Mouse (Mus musculus): ENCODE results near the gene Olfr981. TPM values are rescaled to one million over a fixed set of nuclear protein-coding genes. Genes with fewer than 3 reads are reported as not detected.

Gene Olfr981
- total RNA-seq (2023) = not detected

GRCm38 (mm10) chr9:40021164-40021563, at the start of gene Olfr981:
Gene Olfr981 (plus strand): TSS chr9:40021464.

DNA sequence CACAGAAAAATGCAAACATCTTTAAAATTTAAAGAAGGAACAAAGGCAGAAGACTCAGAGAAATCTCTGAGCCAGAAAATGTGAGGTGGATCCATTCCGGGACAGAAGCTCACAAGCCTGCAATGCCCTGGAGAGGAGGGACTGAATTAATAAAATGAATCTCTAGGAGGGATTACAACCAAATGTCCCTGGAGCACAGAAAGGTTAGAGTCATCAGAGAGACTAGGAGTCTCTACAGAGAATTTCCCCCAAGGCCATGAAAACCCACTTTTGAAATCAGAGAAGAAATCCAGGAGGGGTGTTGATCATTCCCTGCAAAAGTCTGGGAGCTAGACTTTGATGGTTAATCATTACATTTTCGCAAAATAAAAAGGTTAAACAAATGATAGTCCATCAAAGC, 29.5 kb upstream of the Olfr981 start, which contains the start of gene Olfr978:
Gene Olfr978 (plus strand): TSS at position 301 of the 400 bp plus-strand sequence.

DNA sequence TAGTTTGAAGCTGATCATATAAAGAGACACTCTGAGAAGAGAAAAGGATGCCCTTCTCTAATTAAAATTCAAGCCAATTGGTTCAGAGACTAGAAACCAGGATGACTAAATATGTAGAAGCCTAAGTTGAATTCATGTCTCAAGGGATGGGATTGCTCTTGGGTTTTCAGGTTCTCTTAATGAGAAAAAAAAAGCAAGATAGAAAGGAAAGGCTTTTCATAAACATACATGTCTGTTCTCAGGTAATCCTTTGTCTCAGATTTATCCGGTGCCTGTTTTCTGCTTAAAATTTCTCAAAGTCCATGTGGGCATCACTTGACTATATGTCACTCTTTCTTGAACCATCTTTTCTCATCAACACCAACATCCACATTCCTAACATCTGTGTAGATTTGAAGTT, 17.9 kb upstream of the Olfr981 start, which contains the start of gene Olfr979:
Gene Olfr979 (minus strand): TSS at position 101 of the 400 bp plus-strand sequence.

DNA sequence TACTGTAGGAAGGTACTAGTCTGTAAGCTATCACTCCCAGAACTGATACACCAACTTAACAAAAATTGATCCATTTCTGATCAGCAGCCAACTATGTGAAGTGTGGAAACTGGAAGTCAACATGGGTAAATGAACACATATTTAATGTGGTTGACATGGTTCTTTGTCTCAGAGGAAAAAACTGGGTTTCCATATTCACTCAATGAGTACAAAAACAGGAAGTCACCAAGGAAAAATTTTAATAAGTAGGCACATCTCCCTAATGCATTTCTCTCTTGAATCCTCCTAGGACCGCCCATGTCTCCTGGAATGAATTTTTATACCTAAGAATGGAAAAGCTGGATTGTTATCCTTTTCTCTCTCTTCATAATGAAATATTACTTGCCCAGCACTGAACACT, 11.8 kb upstream of the Olfr981 start, which contains the start of gene Olfr980:
Gene Olfr980 (minus strand): TSS at position 101 of the 400 bp plus-strand sequence.

DNA sequence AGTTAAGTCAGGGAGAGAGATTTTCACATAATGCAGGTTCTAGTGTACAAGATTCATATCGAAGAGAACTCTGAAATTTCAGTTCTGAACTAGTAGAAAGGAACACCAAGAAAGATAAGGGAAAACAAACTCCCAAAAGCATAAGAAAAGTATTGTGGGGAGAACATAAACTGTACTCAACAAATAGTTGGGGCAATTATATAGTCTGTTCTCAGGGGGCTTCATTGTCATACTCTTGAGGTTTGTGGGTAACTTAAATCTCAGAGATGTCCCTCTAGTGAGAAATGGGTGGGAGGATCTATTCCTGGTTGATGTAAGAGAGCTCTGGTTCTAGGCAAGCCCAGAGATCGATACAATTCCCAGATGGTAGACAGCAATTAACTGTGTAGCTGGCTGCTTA, 52.3 kb downstream of the Olfr981 start, which contains the start of gene Olfr982:
Gene Olfr982 (plus strand): TSS at position 301 of the 400 bp plus-strand sequence.

Other genes starting within 250 kb of the Olfr981 start
- not detected for gene Olfr968, start 238.2 kb upstream of the Olfr981 start, total RNA-seq (2023)
- gene Olfr969, start 230.5 kb upstream of the Olfr981 start, total RNA-seq (2023) = not detected
- not detected for gene Olfr970, start 212.6 kb upstream of the Olfr981 start, total RNA-seq (2023)
- not detected for gene Olfr971, start 184.6 kb upstream of the Olfr981 start, total RNA-seq (2023)
- gene Olfr972, start 155.0 kb upstream of the Olfr981 start, total RNA-seq (2023) = not detected
- under 1 TPM in 1 of 2 experiments, not detected in 1; 0.40 TPM for gene Olfr229, start 114.1 kb upstream of the Olfr981 start, total RNA-seq (2023)
- not detected for gene Olfr974, start 84.0 kb upstream of the Olfr981 start, total RNA-seq (2023)
- not detected for gene Olfr975, start 69.4 kb upstream of the Olfr981 start, total RNA-seq (2023)
- not detected for gene Olfr976, start 60.3 kb upstream of the Olfr981 start, total RNA-seq (2023)
- gene Olfr978, start 29.4 kb upstream of the Olfr981 start, total RNA-seq (2023) = not detected
- not detected for gene Olfr979, start 18.0 kb upstream of the Olfr981 start, total RNA-seq (2023)
- not detected for gene Olfr980, start 11.9 kb upstream of the Olfr981 start, total RNA-seq (2023)
- not detected for gene Olfr982, start 52.4 kb downstream of the Olfr981 start, total RNA-seq (2023)
- not detected for gene Olfr983, start 72.1 kb downstream of the Olfr981 start, total RNA-seq (2023)
- under 1 TPM in 1 of 2 experiments, not detected in 1; 0.07 TPM for gene Olfr984, start 92.7 kb downstream of the Olfr981 start, total RNA-seq (2023)
- not detected for gene Olfr985, start 108.7 kb downstream of the Olfr981 start, total RNA-seq (2023)
- gene Tmem225, start 126.7 kb downstream of the Olfr981 start, total RNA-seq (2023) = not detected
- gene Olfr986, start 159.5 kb downstream of the Olfr981 start, total RNA-seq (2023) = not detected
- gene Zfp202, start 170.9 kb downstream of the Olfr981 start, total RNA-seq (2023) = under 1 TPM; 0.68 to 0.73 TPM
- gene Scn3b, start 247.8 kb downstream of the Olfr981 start, total RNA-seq (2023) = not detected